In genomic region chr14:30789471-30789870, GRCm38 (mm10) we compare ENCODE assay signal across 15 mouse cellular contexts. TPM values are rescaled to one million over a fixed set of nuclear protein-coding genes. Genes with fewer than 3 reads are reported as not detected.
DNase-seq lines count a peak whose midpoint lies in the region; TF ChIP-seq lines count a peak whose summit lies in the region.
"Had no signal": no experiment of that assay in that cellular context is flagged by ENCODE, and none has a peak within 500 bp of the region (broad histone marks: within the 10 kb centered on the region; RNA-seq: fewer than 3 reads in every experiment).

No protein-coding gene starts in this region.

- H3K4me3 ChIP-seq in layer of hippocampus, adult 2 months: no peak overlapping the region
- H3K4me3 ChIP-seq in forebrain, embryonic 10.5 days: no peak overlapping the region
- H3K4me3 ChIP-seq: embryonic facial prominence, embryonic 10.5 days; erythroblast, embryonic 14.5 days; heart, embryonic 13.5 days; midbrain, embryonic 10.5 days; neural tube, embryonic 15.5 days had no signal

- TF ChIP-seq CTCF in layer of hippocampus, adult 2 months (conservative IDR thresholded peaks at IDR 0.05): no peak

- peak; percentile 13 to 19 for DNase-seq in layer of hippocampus, adult 2 months (ENCODE audit: low spot score in 2 of 2)
- DNase-seq in layer of hippocampus, postnatal 10 days (ENCODE audit: low spot score in 2 of 2): no peak
- DNase-seq in 3134 (ENCODE audit: extremely low read depth, insufficient read length, low spot score): peak; percentile 15
- DNase-seq in Muller cell, postnatal 12 days (ENCODE audit: inconsistent ontology term): peak; percentile 65
- DNase-seq in adrenal gland, postnatal 36 days: peak; percentile 72
- no peak for DNase-seq in embryo, embryonic 11 days
- no peak for DNase-seq in forebrain, embryonic 10.5 days (ENCODE audit: extremely low spot score, low spot score)
- no peak for DNase-seq in heart, postnatal 14 days
- DNase-seq: cerebellum, adult 9-11 months; lung, postnatal 14 days had no signal

- peaks cover 82% of the 10 kb centered on the region for H3K36me3 ChIP-seq in forebrain, embryonic 10.5 days (replicated peaks)

- no peaks in the 10 kb centered on the region for H3K4me1 ChIP-seq in forebrain, embryonic 10.5 days
- H3K4me1 ChIP-seq: embryonic facial prominence, embryonic 10.5 days; heart, embryonic 13.5 days; midbrain, embryonic 10.5 days; neural tube, embryonic 15.5 days had no signal

- H3K27me3 ChIP-seq in forebrain, embryonic 10.5 days (ENCODE audit: poor library complexity, severe bottlenecking): no peaks in the 10 kb centered on the region
- H3K27me3 ChIP-seq: heart, embryonic 13.5 days; neural tube, embryonic 15.5 days had no signal

- 0 out of 2 replicates have a peak overlapping the region, but pooled peaks have one; percentile 7 for H3K27ac ChIP-seq in layer of hippocampus, adult 2 months
- H3K27ac ChIP-seq in forebrain, embryonic 10.5 days: no peak overlapping the region
- H3K27ac ChIP-seq: embryonic facial prominence, embryonic 10.5 days; heart, embryonic 13.5 days; midbrain, embryonic 10.5 days; neural tube, embryonic 15.5 days had no signal

- 76% methylated on average over 1 of the region's 1 CpGs for WGBS in forebrain, embryonic 10.5 days

- intact Hi-C loops in heart, postnatal 14 days (cut with DNase I): no loop called here

- H3K9me3 ChIP-seq in forebrain, embryonic 10.5 days: no peaks in the 10 kb centered on the region
- H3K9me3 ChIP-seq: embryonic facial prominence, embryonic 10.5 days; heart, embryonic 13.5 days; midbrain, embryonic 10.5 days; neural tube, embryonic 15.5 days had no signal

RNA-seq across cellular contexts. Expression of gene Tmem110, which starts 35.9 kb away (rescaled TPM):
- total RNA-seq in layer of hippocampus, adult 2 months (2021): 10 to 100 TPM; 21.6 to 24.5 TPM
- total RNA-seq in layer of hippocampus, postnatal 10 days (2021): 10 to 100 TPM; 18.2 to 31.3 TPM
- total RNA-seq in adrenal gland, postnatal 36 days (2021): 10 to 100 TPM; 16.9 to 26.3 TPM
- polyA plus RNA-seq in forebrain, embryonic 10.5 days (2016; fragmentation: Nextera tagmentation; extraction: Ambion mirVana): 21.9 and 22.8 TPM in 2 replicates
- total RNA-seq in heart, postnatal 14 days (2021): 1 to 10 TPM; 7.6 to 7.7 TPM

Comparison
In these comparisons a context has a peak if more than half of its experiments do, and no peak if none do; other contexts are left out.
1. DNase-seq: peak in layer of hippocampus, adult 2 months (2 of 2), 3134 (single experiment), Muller cell, postnatal 12 days (single experiment) and adrenal gland, postnatal 36 days (2 of 2); none in layer of hippocampus, postnatal 10 days (0 of 2), embryo, embryonic 11 days (single experiment), forebrain, embryonic 10.5 days (single experiment) and heart, postnatal 14 days (0 of 2).